8 mouse cellular contexts compared by ENCODE assay signal in genomic region chr16:94369596-94370172, GRCm38 (mm10). TPM values are rescaled to one million over a fixed set of nuclear protein-coding genes. Genes with fewer than 3 reads are reported as not detected.
A peak's percentile ranks its signal among the peaks of the same experiment; 100 is the strongest.
DNase-seq lines count a peak whose midpoint lies in the region; ATAC-seq and TF ChIP-seq lines count a peak whose summit lies in the region.

No protein-coding gene starts in this region.

- no peaks in the 10 kb centered on the region for H3K9me3 ChIP-seq in hindbrain, postnatal 0 days (ENCODE audit: low read length)
- H3K9me3 ChIP-seq in midbrain, postnatal 0 days (ENCODE audit: low read length), result no peaks in the 10 kb centered on the region

- peak overlapping the region; percentile 99 for H3K9ac ChIP-seq in hindbrain, postnatal 0 days (replicated peaks; ENCODE audit: low read length)
- peak overlapping the region; percentile 100 for H3K9ac ChIP-seq in midbrain, postnatal 0 days (replicated peaks; ENCODE audit: low read length, poor library complexity, severe bottlenecking)

- H3K36me3 ChIP-seq in spleen, adult 2 months (ENCODE audit: control insufficient read depth, insufficient read depth, low read length), result no peaks in the 10 kb centered on the region
- no peaks in the 10 kb centered on the region for H3K36me3 ChIP-seq in hindbrain, postnatal 0 days (ENCODE audit: insufficient read depth, low read length)
- H3K36me3 ChIP-seq in midbrain, postnatal 0 days (ENCODE audit: insufficient read depth, low read length), result no peaks in the 10 kb centered on the region

- TF ChIP-seq CTCF in spleen, adult 2 months (IDR thresholded peaks at IDR 0.05; ENCODE audit: extremely low read depth, insufficient read depth, insufficient read length, insufficient replicate concordance), result no peak
- TF ChIP-seq CTCF in hindbrain, postnatal 0 days (IDR thresholded peaks at IDR 0.05; ENCODE audit: low read depth), result no peak
- TF ChIP-seq CTCF in midbrain, postnatal 0 days (IDR thresholded peaks at IDR 0.05), result no peak

- DNase-seq in cerebellum, adult 11-12 months, result peak; percentile 41
- DNase-seq in cerebellum, adult 9-11 months, result no peak
- DNase-seq in spleen, adult 2 months (ENCODE audit: low read depth in 1 of 2, low spot score in 2 of 2), result no peak
- no peak for DNase-seq in spleen, postnatal 14 days (ENCODE audit: low spot score in 2 of 2)
- DNase-seq in hindbrain, postnatal 0 days (ENCODE audit: low spot score), result no peak
- peak; percentile 7 for DNase-seq in midbrain, postnatal 0 days (ENCODE audit: low spot score)
- no peak for DNase-seq in natural killer cell, adult 2 months (ENCODE audit: low spot score in 2 of 2)
- no peak for DNase-seq in spleen, postnatal 4 days (ENCODE audit: low spot score in 2 of 2)

- H3K4me1 ChIP-seq in spleen, adult 2 months (ENCODE audit: control insufficient read depth, insufficient read depth, insufficient read length), result peaks cover 5% of the 10 kb centered on the region
- peaks cover 20% of the 10 kb centered on the region for H3K4me1 ChIP-seq in hindbrain, postnatal 0 days (ENCODE audit: insufficient read depth, low read length)
- peaks cover 8% of the 10 kb centered on the region; the same call in 1 of the 2 replicates for H3K4me1 ChIP-seq in midbrain, postnatal 0 days (ENCODE audit: insufficient read depth, low read length)

- peak overlapping the region; percentile 89 for H3K27ac ChIP-seq in spleen, adult 2 months (ENCODE audit: insufficient read depth, low read length)
- H3K27ac ChIP-seq in hindbrain, postnatal 0 days, result peak overlapping the region; percentile 100
- peak overlapping the region; percentile 100 for H3K27ac ChIP-seq in midbrain, postnatal 0 days (ENCODE audit: low read depth, low read length)

- peak overlapping the region; percentile 78 for H3K4me2 ChIP-seq in hindbrain, postnatal 0 days (ENCODE audit: low read depth, low read length)
- peak overlapping the region; percentile 48 for H3K4me2 ChIP-seq in midbrain, postnatal 0 days (ENCODE audit: low read depth, low read length, poor library complexity, severe bottlenecking)

- no peaks in the 10 kb centered on the region for H3K27me3 ChIP-seq in spleen, adult 2 months (ENCODE audit: control insufficient read depth, insufficient read depth, low read length)
- H3K27me3 ChIP-seq in hindbrain, postnatal 0 days (ENCODE audit: insufficient read depth, low read length), result no peaks in the 10 kb centered on the region
- no peaks in the 10 kb centered on the region for H3K27me3 ChIP-seq in midbrain, postnatal 0 days (ENCODE audit: insufficient read depth, low read length)

- WGBS in spleen, adult 2 months, result 7% methylated on average over 6 of the region's 6 CpGs
- 7% methylated on average over 6 of the region's 6 CpGs for WGBS in hindbrain, postnatal 0 days
- 6% methylated on average over 6 of the region's 6 CpGs for WGBS in midbrain, postnatal 0 days

- TF ChIP-seq POLR2A in spleen, adult 2 months (IDR thresholded peaks at IDR 0.05; ENCODE audit: low read depth, low read length), result no peak

- ATAC-seq in hindbrain, postnatal 0 days, result no peak
- no peak for ATAC-seq in midbrain, postnatal 0 days (ENCODE audit: low FRiP score)

- peak overlapping the region; percentile 93 for H3K4me3 ChIP-seq in spleen, adult 2 months (ENCODE audit: extremely low read depth, insufficient read depth, insufficient read length)
- H3K4me3 ChIP-seq in hindbrain, postnatal 0 days (ENCODE audit: low read length), result peak overlapping the region; percentile 97
- peak overlapping the region; percentile 92 for H3K4me3 ChIP-seq in midbrain, postnatal 0 days (ENCODE audit: low read depth, low read length)

RNA-seq across cellular contexts. Expression of gene Ttc3, which starts 0.7 kb away (rescaled TPM):
- polyA plus RNA-seq in spleen, adult 2 months (2012; rRNA removed), result 17.5 and 21.6 TPM in 2 replicates
- 848 and 1,018 TPM in 2 replicates for total RNA-seq in hindbrain, postnatal 0 days (2014; rRNA removed)
- 985 and 1,014 TPM in 2 replicates for polyA plus RNA-seq in hindbrain, postnatal 0 days (2015; fragmentation: Nextera tagmentation; extraction: Ambion mirVana)
- total RNA-seq in midbrain, postnatal 0 days (2014; rRNA removed), result 1,211 and 1,370 TPM in 2 replicates
- polyA plus RNA-seq in midbrain, postnatal 0 days (2015; fragmentation: Nextera tagmentation; extraction: Ambion mirVana), result 1,107 and 1,271 TPM in 2 replicates

RNA-seq across cellular contexts. Expression of gene Pigp, which starts 2.0 kb away (rescaled TPM):
- polyA plus RNA-seq in spleen, adult 2 months (2012; rRNA removed), result 8.8 and 9.7 TPM in 2 replicates
- 82.8 and 100 TPM in 2 replicates for total RNA-seq in hindbrain, postnatal 0 days (2014; rRNA removed)
- 139 and 155 TPM in 2 replicates for polyA plus RNA-seq in hindbrain, postnatal 0 days (2015; fragmentation: Nextera tagmentation; extraction: Ambion mirVana)
- 92.0 and 114 TPM in 2 replicates for total RNA-seq in midbrain, postnatal 0 days (2014; rRNA removed)
- 143 and 148 TPM in 2 replicates for polyA plus RNA-seq in midbrain, postnatal 0 days (2015; fragmentation: Nextera tagmentation; extraction: Ambion mirVana)

RNA-seq across cellular contexts. Expression of gene Ripply3, which starts 41.5 kb away (rescaled TPM):
- 0.71 and 0.89 TPM in 2 replicates for polyA plus RNA-seq in spleen, adult 2 months (2012; rRNA removed)
- 0.68 and 2.2 TPM in 2 replicates for total RNA-seq in hindbrain, postnatal 0 days (2014; rRNA removed)
- 0.91 and 1.0 TPM in 2 replicates for polyA plus RNA-seq in hindbrain, postnatal 0 days (2015; fragmentation: Nextera tagmentation; extraction: Ambion mirVana)
- total RNA-seq in midbrain, postnatal 0 days (2014; rRNA removed), result 0.38 TPM in 1 of 2 replicates, not detected in the other
- polyA plus RNA-seq in midbrain, postnatal 0 days (2015; fragmentation: Nextera tagmentation; extraction: Ambion mirVana), result 0.20 and 0.60 TPM in 2 replicates

RNA-seq across cellular contexts. Expression of gene Hlcs, which starts 56.3 kb away (rescaled TPM):
- polyA plus RNA-seq in spleen, adult 2 months (2012; rRNA removed), result 9.7 and 9.8 TPM in 2 replicates
- 8.1 and 9.4 TPM in 2 replicates for total RNA-seq in hindbrain, postnatal 0 days (2014; rRNA removed)
- polyA plus RNA-seq in hindbrain, postnatal 0 days (2015; fragmentation: Nextera tagmentation; extraction: Ambion mirVana), result 7.3 TPM in 2 replicates
- total RNA-seq in midbrain, postnatal 0 days (2014; rRNA removed), result 9.4 and 10.0 TPM in 2 replicates
- polyA plus RNA-seq in midbrain, postnatal 0 days (2015; fragmentation: Nextera tagmentation; extraction: Ambion mirVana), result 6.0 and 7.8 TPM in 2 replicates

Comparison
In these comparisons a context has a peak if more than half of its experiments do, and no peak if none do; other contexts are left out.
1. DNase-seq: peak in cerebellum, adult 11-12 months (single experiment) and midbrain, postnatal 0 days (single experiment); none in cerebellum, adult 9-11 months (single experiment), spleen, adult 2 months (0 of 2), spleen, postnatal 14 days (0 of 2), hindbrain, postnatal 0 days (single experiment), natural killer cell, adult 2 months (0 of 2) and spleen, postnatal 4 days (0 of 2).
2. RNA of gene Ttc3, which starts 0.7 kb away (polyA plus RNA-seq): 1,107 to 1,271 TPM in midbrain, postnatal 0 days and 985 to 1,014 TPM in hindbrain, postnatal 0 days; 17.5 to 21.6 TPM in spleen, adult 2 months; every median in the first group is over 10 times any median in the second.
3. RNA of gene Pigp, which starts 2.0 kb away (polyA plus RNA-seq): 143 to 148 TPM in midbrain, postnatal 0 days and 139 to 155 TPM in hindbrain, postnatal 0 days; 8.8 to 9.7 TPM in spleen, adult 2 months; every median in the first group is over 10 times any median in the second.
4. Peak in every context shown above with its lines, with median percentiles within 50 percentile points of each other: H3K27ac ChIP-seq and H3K4me3 ChIP-seq.